Mouse (Mus musculus): Measurements from ENCODE around the gene Zdhhc14.

GRCm38 (mm10) chr17:5488156-5488555 is 4.2 kb upstream of the Zdhhc14 start:
- TF ChIP-seq GATA1 (IDR thresholded peaks at IDR 0.05; ENCODE audit: low read length) = no peak
- TF ChIP-seq TAL1 (IDR thresholded peaks at IDR 0.05; ENCODE audit: low read length) = no peak
